26 mouse cellular contexts compared by ENCODE assay signal in the genomic region with DNA sequence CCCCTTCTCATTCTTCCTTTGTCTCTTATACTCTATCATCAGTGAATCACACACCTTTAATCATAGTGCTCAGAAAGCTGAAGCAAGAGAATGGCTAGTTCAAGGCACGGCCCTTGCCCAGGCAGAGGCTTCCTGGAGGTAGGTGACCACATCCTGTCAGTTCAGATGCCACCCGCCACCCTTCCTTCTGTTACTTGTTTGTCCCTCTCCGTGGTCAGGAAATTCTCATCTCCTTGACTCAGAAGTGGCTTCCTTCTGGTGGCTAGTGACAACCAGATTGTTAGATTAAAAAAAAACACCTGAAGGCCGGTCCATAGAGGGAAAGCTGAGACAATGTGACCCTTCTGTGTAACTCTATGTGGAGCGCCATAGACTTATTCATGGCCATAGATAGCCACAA.
A peak's percentile ranks its signal among the peaks of the same experiment; 100 is the strongest.
DNase-seq lines count a peak whose midpoint lies in the region; ATAC-seq and TF ChIP-seq lines count a peak whose summit lies in the region.
"Had no signal": no experiment of that assay in that cellular context is flagged by ENCODE, and none has a peak within 500 bp of the region (broad histone marks: within the 10 kb centered on the region; RNA-seq: fewer than 3 reads in every experiment).

No protein-coding gene starts in this region.

- no peak overlapping the region for H3K9ac ChIP-seq in heart, adult 2 months (ENCODE audit: low read depth, low read length)
- H3K9ac ChIP-seq: forebrain, embryonic 13.5 days; hindbrain, embryonic 13.5 days had no signal

- peak; percentile 80 to 86 for ATAC-seq in hematopoietic stem cell, adult 5-6 weeks (replicated peaks in 1 of 2; ENCODE audit: insufficient read depth in 1 of 2, low FRiP score in 2 of 2, low TSS enrichment in 1 of 2, low read depth in 1 of 2, poor library complexity in 2 of 2, severe bottlenecking in 2 of 2)
- ATAC-seq: CD4-positive, CD25-positive, alpha-beta regulatory T cell, adult 4 months; forebrain, embryonic 13.5 days; forebrain, embryonic 16.5 days; hindbrain, embryonic 16.5 days; inflammation-experienced regulatory T-cells, adult 6 months; intestine, embryonic 16.5 days had no signal

- no peak for TF ChIP-seq CTCF in heart, adult 2 months (IDR thresholded peaks at IDR 0.05)

- H3K36me3 ChIP-seq in heart, adult 2 months (ENCODE audit: control insufficient read depth, insufficient read depth, low read length): no peaks in the 10 kb centered on the region
- H3K36me3 ChIP-seq: forebrain, embryonic 10.5 days; hindbrain, embryonic 10.5 days; hindbrain, embryonic 13.5 days had no signal

- no peaks in the 10 kb centered on the region for H3K27me3 ChIP-seq in heart, adult 2 months (ENCODE audit: control insufficient read depth, insufficient read depth, low read length)
- H3K27me3 ChIP-seq: forebrain, embryonic 13.5 days; hindbrain, embryonic 13.5 days had no signal

- H3K79me2 ChIP-seq in heart, adult 2 months (replicated peaks; ENCODE audit: control insufficient read depth, insufficient read depth, low read length): no peaks in the 10 kb centered on the region

- H3K4me1 ChIP-seq in heart, adult 2 months (ENCODE audit: control insufficient read depth, insufficient read depth, low read length): no peaks in the 10 kb centered on the region
- H3K4me1 ChIP-seq: forebrain, embryonic 10.5 days; forebrain, embryonic 13.5 days; hindbrain, embryonic 10.5 days; hindbrain, embryonic 13.5 days had no signal

- intact Hi-C loops in heart, adult 2 months (cut with DNase I): no loop called here

- H3K27ac ChIP-seq in heart, adult 2 months: no peak overlapping the region
- H3K27ac ChIP-seq: forebrain, embryonic 10.5 days; forebrain, embryonic 13.5 days; hindbrain, embryonic 10.5 days; hindbrain, embryonic 13.5 days had no signal

- DNase-seq in heart, adult 11 months: peak; percentile 28
- DNase-seq in heart, adult 2 months: no peak
- DNase-seq in natural killer cell, adult 2 months (ENCODE audit: low spot score in 2 of 2): peak; percentile 57 to 74
- no peak for DNase-seq in spleen, postnatal 14 days (ENCODE audit: low spot score in 2 of 2)
- no peak for DNase-seq in neural tube, embryonic 10.5 days (ENCODE audit: extremely low spot score, low spot score)
- DNase-seq: adrenal gland, adult 2 months; adrenal gland, postnatal 14 days; B cell, adult 2 months; cerebellum, adult 11 months; cerebellum, adult 2 months; cerebellum, adult 9-11 months; cerebellum, postnatal 25 days; embryo, embryonic 11 days; gastrocnemius, postnatal 10 days; gastrocnemius, postnatal 36 days; heart, adult 18-20 months had no signal

- 57% methylated on average over 5 of the region's 5 CpGs for WGBS in heart, adult 2 months

- no peak overlapping the region for H3K4me3 ChIP-seq in heart, adult 2 months
- H3K4me3 ChIP-seq: forebrain, embryonic 10.5 days; forebrain, embryonic 13.5 days; hindbrain, embryonic 10.5 days; hindbrain, embryonic 13.5 days had no signal

- TF ChIP-seq EP300 in heart, adult 2 months (IDR thresholded peaks at IDR 0.05; ENCODE audit: insufficient read depth, low read depth, low read length): no peak

- no peak for TF ChIP-seq POLR2A in heart, adult 2 months (IDR thresholded peaks at IDR 0.05; ENCODE audit: insufficient read depth, low read depth, low read length)

Comparison
In these comparisons a context has a peak if more than half of its experiments do, and no peak if none do; other contexts are left out.
1. DNase-seq: peak in heart, adult 11 months (single experiment) and natural killer cell, adult 2 months (2 of 2); none in heart, adult 2 months (0 of 2), spleen, postnatal 14 days (0 of 2) and neural tube, embryonic 10.5 days (single experiment).